9 mouse cellular contexts compared by ENCODE assay signal in genomic region chr2:157974604-157975501, GRCm38 (mm10). TPM values are rescaled to one million over a fixed set of nuclear protein-coding genes. Genes with fewer than 3 reads are reported as not detected.
DNase-seq lines count a peak whose midpoint lies in the region; ATAC-seq and TF ChIP-seq lines count a peak whose summit lies in the region.
"Had no signal": no experiment of that assay in that cellular context is flagged by ENCODE, and none has a peak within 500 bp of the region (broad histone marks: within the 10 kb centered on the region; RNA-seq: fewer than 3 reads in every experiment).

No protein-coding gene starts in this region.

- H3K27me3 ChIP-seq in embryonic facial prominence, embryonic 13.5 days = peaks cover 23% of the 10 kb centered on the region
- H3K27me3 ChIP-seq in hindbrain, embryonic 16.5 days (replicated peaks; ENCODE audit: control insufficient read depth, insufficient read depth, low read length) = no peaks in the 10 kb centered on the region
- no peaks in the 10 kb centered on the region for H3K27me3 ChIP-seq in midbrain, postnatal 0 days (ENCODE audit: insufficient read depth, low read length)

- peaks cover 17% of the 10 kb centered on the region for H3K4me1 ChIP-seq in embryonic facial prominence, embryonic 13.5 days
- peaks cover 15% of the 10 kb centered on the region for H3K4me1 ChIP-seq in hindbrain, embryonic 16.5 days (ENCODE audit: control insufficient read depth, insufficient read depth, low read depth, low read length)
- H3K4me1 ChIP-seq in midbrain, postnatal 0 days (ENCODE audit: insufficient read depth, low read length) = peaks cover 13% of the 10 kb centered on the region
- H3K4me1 ChIP-seq: liver, embryonic 13.5 days had no signal

- peak; percentile 50 for DNase-seq in embryo, embryonic 10 days (ENCODE audit: low spot score)
- peak; percentile 28 for DNase-seq in midbrain, postnatal 0 days (ENCODE audit: low spot score)
- DNase-seq in adrenal gland, adult 8-10 months = no peak
- DNase-seq in thymus, adult 18-20 months = no peak
- DNase-seq: kidney, postnatal 36 days; liver, embryonic 13.5 days had no signal

- peak overlapping the region; percentile 34 for H3K4me2 ChIP-seq in embryonic facial prominence, embryonic 13.5 days
- H3K4me2 ChIP-seq in hindbrain, embryonic 16.5 days (ENCODE audit: low read length) = peak overlapping the region; percentile 45
- H3K4me2 ChIP-seq in midbrain, postnatal 0 days (ENCODE audit: low read depth, low read length, poor library complexity, severe bottlenecking) = peak overlapping the region; percentile 35; the same call in 1 of the 2 replicates
- H3K4me2 ChIP-seq: liver, embryonic 13.5 days had no signal

- 4% methylated on average over 23 of the region's 23 CpGs for WGBS in embryonic facial prominence, embryonic 13.5 days
- WGBS in hindbrain, embryonic 16.5 days = 1% methylated on average over 23 of the region's 23 CpGs
- WGBS in midbrain, postnatal 0 days = 7% methylated on average over 23 of the region's 23 CpGs

- no peak for ATAC-seq in embryonic facial prominence, embryonic 13.5 days (ENCODE audit: insufficient number of reproducible peaks, insufficient read depth, low FRiP score, low TSS enrichment, low read depth)
- ATAC-seq in hindbrain, embryonic 16.5 days = peak; percentile 71
- no peak for ATAC-seq in midbrain, postnatal 0 days (ENCODE audit: low FRiP score)
- no peak for ATAC-seq in erythroid progenitor cell, adult 5-6 weeks (replicated peaks; ENCODE audit: low FRiP score, poor library complexity, severe bottlenecking)

- no peak overlapping the region for H3K4me3 ChIP-seq in embryonic facial prominence, embryonic 13.5 days
- H3K4me3 ChIP-seq in hindbrain, embryonic 16.5 days (ENCODE audit: low read length) = no peak overlapping the region
- H3K4me3 ChIP-seq in midbrain, postnatal 0 days (ENCODE audit: low read depth, low read length) = no peak overlapping the region
- H3K4me3 ChIP-seq: liver, embryonic 13.5 days had no signal

- no peak overlapping the region for H3K9ac ChIP-seq in embryonic facial prominence, embryonic 13.5 days
- H3K9ac ChIP-seq in hindbrain, embryonic 16.5 days (ENCODE audit: low read depth, low read length) = peak overlapping the region; percentile 48
- no peak overlapping the region; the same call in 1 of the 2 replicates for H3K9ac ChIP-seq in midbrain, postnatal 0 days (replicated peaks; ENCODE audit: low read length, poor library complexity, severe bottlenecking)
- H3K9ac ChIP-seq: liver, embryonic 13.5 days had no signal

- H3K9me3 ChIP-seq in embryonic facial prominence, embryonic 13.5 days = no peaks in the 10 kb centered on the region
- no peaks in the 10 kb centered on the region for H3K9me3 ChIP-seq in hindbrain, embryonic 16.5 days (ENCODE audit: control insufficient read depth, low read length)
- H3K9me3 ChIP-seq in midbrain, postnatal 0 days (ENCODE audit: low read length) = no peaks in the 10 kb centered on the region
- H3K9me3 ChIP-seq: liver, embryonic 13.5 days had no signal

- no peaks in the 10 kb centered on the region for H3K36me3 ChIP-seq in embryonic facial prominence, embryonic 13.5 days
- H3K36me3 ChIP-seq in hindbrain, embryonic 16.5 days (ENCODE audit: control insufficient read depth, insufficient read depth, low read length) = no peaks in the 10 kb centered on the region
- H3K36me3 ChIP-seq in midbrain, postnatal 0 days (ENCODE audit: insufficient read depth, low read length) = no peaks in the 10 kb centered on the region
- H3K36me3 ChIP-seq: liver, embryonic 13.5 days had no signal

- no peak overlapping the region for H3K27ac ChIP-seq in embryonic facial prominence, embryonic 13.5 days
- H3K27ac ChIP-seq in hindbrain, embryonic 16.5 days (ENCODE audit: low read depth, low read length) = peak overlapping the region; percentile 59
- H3K27ac ChIP-seq in midbrain, postnatal 0 days (ENCODE audit: low read depth, low read length) = peak overlapping the region; percentile 47; the same call in 1 of the 2 replicates
- H3K27ac ChIP-seq: liver, embryonic 13.5 days had no signal

- peak; percentile 26; the same call in 1 of the 2 replicates for TF ChIP-seq CTCF in midbrain, postnatal 0 days (IDR thresholded peaks at IDR 0.05)

RNA-seq across cellular contexts. Expression of gene Tti1, which starts 53.4 kb away (rescaled TPM):
- 21.1 and 24.8 TPM in 2 replicates for polyA plus RNA-seq in embryonic facial prominence, embryonic 13.5 days (2015; fragmentation: Nextera tagmentation; extraction: Ambion mirVana)
- polyA plus RNA-seq in hindbrain, embryonic 16.5 days (2015; fragmentation: Nextera tagmentation; extraction: Ambion mirVana) = 16.4 and 19.3 TPM in 2 replicates
- 13.5 and 20.0 TPM in 2 replicates for total RNA-seq in midbrain, postnatal 0 days (2014; rRNA removed)
- 9.2 and 11.0 TPM in 2 replicates for polyA plus RNA-seq in midbrain, postnatal 0 days (2015; fragmentation: Nextera tagmentation; extraction: Ambion mirVana)
- total RNA-seq in adrenal gland, adult 8-10 months (2022) = 10 to 100 TPM; 19.0 to 28.8 (median 26.1) TPM
- 13.7 and 18.4 TPM in 2 replicates for total RNA-seq in erythroid progenitor cell, adult 5-6 weeks (2015; ENCODE audit: low replicate concordance)
- 9.2 and 16.4 TPM in 2 replicates for total RNA-seq in erythroid progenitor cell, adult 5-6 weeks (2017; ENCODE audit: low replicate concordance)

RNA-seq across cellular contexts. Expression of gene Rprd1b, which starts 53.4 kb away (rescaled TPM):
- 50.4 and 50.8 TPM in 2 replicates for polyA plus RNA-seq in embryonic facial prominence, embryonic 13.5 days (2015; fragmentation: Nextera tagmentation; extraction: Ambion mirVana)
- polyA plus RNA-seq in hindbrain, embryonic 16.5 days (2015; fragmentation: Nextera tagmentation; extraction: Ambion mirVana) = 30.0 and 31.1 TPM in 2 replicates
- total RNA-seq in midbrain, postnatal 0 days (2014; rRNA removed) = 20.8 and 64.5 TPM in 2 replicates
- polyA plus RNA-seq in midbrain, postnatal 0 days (2015; fragmentation: Nextera tagmentation; extraction: Ambion mirVana) = 19.0 and 20.5 TPM in 2 replicates
- total RNA-seq in adrenal gland, adult 8-10 months (2022) = 10 to 100 TPM; 32.9 to 45.6 (median 40.1) TPM
- total RNA-seq in erythroid progenitor cell, adult 5-6 weeks (2015; ENCODE audit: low replicate concordance) = 50.1 and 57.0 TPM in 2 replicates
- total RNA-seq in erythroid progenitor cell, adult 5-6 weeks (2017; ENCODE audit: low replicate concordance) = 34.4 and 44.5 TPM in 2 replicates

Comparison
In these comparisons a context has a peak if more than half of its experiments do, and no peak if none do; other contexts are left out.
1. DNase-seq: peak in embryo, embryonic 10 days (single experiment) and midbrain, postnatal 0 days (single experiment); none in adrenal gland, adult 8-10 months (single experiment) and thymus, adult 18-20 months (0 of 2).
2. Peak in every context shown above with its lines, with median percentiles within 50 percentile points of each other: H3K4me2 ChIP-seq.